Mouse (Mus musculus): ENCODE measurements around the gene Nudt3.

DNA sequence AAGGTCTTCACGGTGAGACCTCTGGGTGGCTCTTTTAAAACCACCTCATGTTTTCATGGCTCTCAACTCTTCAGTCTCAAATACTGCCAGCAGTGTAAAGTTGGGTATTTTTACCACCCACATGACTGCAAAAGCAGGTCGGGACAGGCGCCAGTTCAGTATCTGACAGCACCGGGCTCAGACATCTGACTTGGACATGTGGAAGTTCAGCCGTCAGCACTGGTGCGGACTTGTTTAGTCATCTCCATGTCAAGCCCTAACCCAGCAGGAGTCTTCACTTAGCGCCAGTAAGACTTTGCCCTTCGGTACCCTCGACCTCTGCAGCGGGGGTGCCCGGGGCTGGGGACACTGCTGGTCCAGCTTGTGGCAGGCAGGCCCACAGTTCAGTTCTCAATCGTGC is 36.0 kb downstream of the Nudt3 start:
- TF ChIP-seq EP300 (optimal IDR thresholded peaks at IDR 0.05), result no peak
- no peak for TF ChIP-seq CTCF (IDR thresholded peaks at IDR 0.05; ENCODE audit: low read depth)
